Mouse (Mus musculus) thymus, postnatal 10 days (tissue): ENCODE results near the gene Nrxn1.

Experiments used
- DNase-seq, 2 experiments: peaks; one replicate each; pipeline ENCODE4 v3.0.0; 2021; ENCODE audit warnings: low spot score in 2 of 2

Gene Nrxn1

DNA sequence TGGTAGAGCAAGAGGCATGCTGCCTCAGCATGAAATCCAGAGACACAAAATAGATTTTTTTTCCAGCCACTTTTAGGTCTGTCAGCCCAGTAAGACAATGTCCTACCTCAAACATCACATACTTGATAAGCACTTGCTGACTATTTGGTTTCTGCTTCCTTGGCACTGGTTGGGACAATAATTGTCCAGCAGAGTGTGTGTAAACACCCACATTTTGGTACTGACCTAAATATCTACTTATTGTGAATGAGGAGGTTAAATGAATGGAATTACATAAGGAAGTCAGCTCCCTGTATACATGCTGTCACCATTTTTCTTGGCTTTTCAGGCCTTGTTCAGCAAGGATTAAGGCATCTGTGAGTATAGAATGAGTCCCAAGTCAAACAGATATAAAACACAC, 649.8 kb downstream of the Nrxn1 start:
- no peak for DNase-seq

DNA sequence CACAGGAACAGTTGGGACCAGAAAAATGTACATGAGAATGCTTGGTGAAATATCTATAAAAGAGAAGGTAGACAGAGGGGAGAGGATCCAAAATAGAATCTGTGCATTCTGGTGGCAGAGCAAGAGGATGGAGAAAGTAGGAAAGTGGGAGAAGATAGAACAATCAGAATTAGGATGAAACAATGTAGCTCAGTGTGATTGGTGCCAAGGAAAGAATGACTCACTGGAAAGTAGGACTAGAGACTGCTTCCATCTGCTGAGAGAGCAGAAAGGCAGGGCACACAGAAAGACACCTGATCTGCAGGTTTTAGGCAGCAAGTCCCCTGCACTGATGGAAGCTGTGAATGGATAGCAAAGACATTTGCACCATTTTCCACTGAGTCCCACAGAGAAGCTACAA, 657.0 kb downstream of the Nrxn1 start:
- no peak for DNase-seq

DNA sequence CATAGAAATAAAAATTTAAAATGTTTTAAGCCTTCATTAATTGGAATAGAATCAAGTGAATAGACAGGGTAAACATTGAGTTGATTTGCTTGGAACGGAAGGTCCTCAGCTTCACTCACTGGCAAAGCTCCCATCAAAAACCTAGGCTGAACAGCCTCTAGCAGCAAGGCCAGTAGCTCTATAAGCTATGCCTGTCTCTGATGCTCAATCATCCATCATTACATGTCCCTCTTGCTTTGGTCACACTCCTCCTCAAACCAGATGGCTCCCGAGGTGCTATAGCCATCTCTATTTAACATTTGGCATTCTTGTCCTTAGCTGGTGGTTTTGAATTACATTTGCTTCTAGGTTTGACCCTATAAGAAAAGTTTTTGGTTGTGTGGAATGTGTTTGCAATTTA, 657.5 kb downstream of the Nrxn1 start:
- DNase-seq = no peak

DNA sequence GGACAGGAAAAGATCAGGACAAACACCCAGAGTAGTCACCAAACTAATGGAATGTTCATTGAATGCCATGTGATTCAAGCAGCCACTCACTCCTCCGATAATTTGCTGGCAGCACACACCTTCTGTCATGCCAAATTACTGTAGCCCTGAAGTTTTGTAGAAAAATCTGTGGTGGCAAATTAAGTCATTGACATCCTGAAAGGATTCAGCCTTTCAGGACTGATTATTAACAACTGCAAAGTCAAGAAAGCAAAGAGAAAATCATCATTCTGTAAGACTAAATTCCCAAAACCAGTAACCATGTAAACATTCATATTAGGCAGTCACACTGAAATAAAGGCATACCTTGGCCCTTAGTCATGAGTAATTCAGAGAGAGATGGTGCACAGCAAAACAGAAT, 662.7 kb downstream of the Nrxn1 start:
- DNase-seq = no peak

DNA sequence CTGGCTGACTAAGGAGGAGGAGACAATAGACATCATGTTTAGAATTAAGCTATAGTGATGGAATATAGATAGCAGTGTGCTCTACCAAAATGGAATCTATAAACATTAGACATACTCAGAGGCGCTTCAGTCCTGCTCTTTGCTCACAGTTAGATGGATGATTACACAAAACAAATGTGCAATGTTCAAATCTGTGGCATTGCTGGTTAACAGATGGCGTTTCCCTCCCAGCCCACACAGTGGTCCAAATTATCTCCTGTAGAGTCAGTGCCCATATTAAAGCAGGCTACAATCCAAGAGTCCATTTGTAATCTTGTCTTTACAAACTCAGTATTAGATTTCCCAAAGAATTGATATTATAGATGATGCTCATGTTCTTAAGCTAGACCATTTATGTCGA, 666.9 kb downstream of the Nrxn1 start:
- no peak for DNase-seq

DNA sequence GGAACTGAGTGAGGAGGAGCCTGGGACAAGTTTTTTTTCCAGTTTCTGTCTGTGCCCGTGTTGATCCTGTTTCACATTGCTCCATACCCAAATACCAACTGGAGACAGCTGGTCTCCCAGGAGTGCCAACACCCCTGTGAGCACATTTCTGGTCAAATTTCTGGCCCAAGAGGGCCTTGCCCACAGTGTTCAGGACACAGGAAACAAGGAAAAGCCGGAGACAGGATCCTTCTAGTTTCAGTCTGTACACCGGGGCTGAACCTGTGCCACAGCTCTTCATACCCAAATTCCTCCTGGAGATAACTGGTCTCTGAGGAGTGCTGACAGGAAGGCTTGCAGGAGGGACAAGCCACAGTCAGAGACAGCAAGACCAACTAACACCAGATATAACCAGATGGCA, 670.3 kb downstream of the Nrxn1 start:
- DNase-seq = no peak

DNA sequence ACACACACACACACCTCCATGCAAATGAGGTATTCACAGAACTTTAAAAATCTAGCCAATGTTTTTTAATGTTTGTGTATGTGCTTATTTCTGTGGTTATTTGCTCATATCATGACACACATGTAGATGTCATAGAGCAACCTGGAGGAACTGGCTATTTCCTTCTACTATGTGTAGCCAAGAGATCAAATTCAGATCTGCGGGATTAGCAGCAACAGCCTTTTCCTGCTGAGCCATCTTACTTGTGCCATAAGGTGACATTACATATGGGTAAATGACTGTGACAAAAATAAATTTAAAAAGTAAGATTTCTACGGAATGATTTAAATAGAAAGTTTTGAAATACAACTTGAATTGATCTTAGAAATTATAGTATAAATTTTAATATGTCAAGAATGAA, 672.1 kb downstream of the Nrxn1 start:
- no peak for DNase-seq

DNA sequence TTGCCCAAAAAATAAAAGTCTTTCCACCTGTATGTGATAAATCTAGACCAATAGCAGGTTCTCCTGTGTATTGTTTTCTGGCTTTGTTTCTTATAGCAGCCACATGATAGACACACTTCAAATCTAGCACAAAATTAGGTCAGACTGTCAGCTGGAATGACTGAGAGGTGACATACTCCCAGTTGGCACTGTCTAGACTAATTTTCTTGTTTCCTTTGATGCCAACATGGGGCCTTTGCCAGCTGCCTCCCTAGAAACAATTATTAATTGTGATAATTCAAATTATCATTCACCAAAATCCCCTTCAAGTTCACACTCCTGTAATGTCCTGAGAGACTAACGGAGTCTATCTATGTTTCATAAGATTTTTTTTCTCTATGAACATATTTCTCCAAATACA, 673.3 kb downstream of the Nrxn1 start:
- no peak for DNase-seq

DNA sequence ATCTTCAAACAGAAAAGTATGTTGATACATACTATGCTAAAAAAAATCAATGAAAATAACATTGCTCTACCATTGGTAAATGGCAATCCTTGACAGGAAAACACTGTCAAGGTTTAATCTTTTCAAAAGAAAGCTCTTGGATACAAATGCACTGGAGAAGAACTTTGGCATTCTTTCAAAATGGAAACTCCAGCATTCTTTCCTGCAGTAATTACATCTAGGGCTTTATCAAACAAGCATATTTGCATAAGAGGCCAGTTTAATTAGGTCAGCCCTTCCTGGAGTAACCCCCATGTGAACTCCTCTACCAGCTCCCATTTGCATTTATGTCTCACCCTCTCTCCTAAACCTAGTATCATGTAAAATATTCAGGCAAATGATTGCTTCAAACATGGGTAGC, 696.5 kb downstream of the Nrxn1 start:
- DNase-seq = no peak

DNA sequence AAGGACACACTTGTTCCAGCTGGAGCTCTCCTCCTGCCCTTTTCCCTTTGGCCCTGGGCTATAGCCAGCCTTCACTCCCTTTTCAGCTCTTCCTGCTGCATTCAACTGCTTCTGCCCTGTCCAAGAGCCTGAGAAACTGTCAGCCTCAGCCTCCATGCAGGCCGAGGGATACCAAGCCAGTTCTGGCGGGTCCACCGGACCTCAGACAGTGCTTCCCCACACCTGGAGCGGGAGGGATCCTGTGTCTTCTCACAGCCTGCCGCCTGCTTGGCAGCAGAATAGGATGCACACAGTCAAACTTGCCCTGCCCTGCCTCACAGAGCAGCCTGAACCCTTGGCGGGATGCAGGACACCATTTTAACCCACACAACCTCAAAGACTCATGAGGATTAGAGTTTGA, 698.3 kb downstream of the Nrxn1 start:
- DNase-seq = no peak

DNA sequence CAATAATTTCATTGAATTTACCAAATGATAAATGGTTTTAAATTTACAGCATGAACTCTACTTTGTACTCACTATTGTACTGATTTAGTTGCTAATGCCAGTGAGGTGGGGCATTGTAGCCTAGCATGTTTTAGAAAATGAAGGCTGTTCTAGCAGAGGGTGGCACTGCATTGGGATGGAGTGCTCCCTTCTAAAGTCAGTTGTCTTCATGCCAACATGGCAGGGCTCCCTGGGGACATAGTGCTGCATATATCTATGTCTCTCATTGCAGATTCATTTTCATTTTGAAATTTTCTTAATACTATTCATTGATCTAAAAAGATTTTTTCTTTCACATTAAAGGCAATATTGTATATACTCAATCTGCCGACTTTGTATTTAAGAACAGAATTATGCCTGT, 700.1 kb downstream of the Nrxn1 start:
- DNase-seq = no peak

DNA sequence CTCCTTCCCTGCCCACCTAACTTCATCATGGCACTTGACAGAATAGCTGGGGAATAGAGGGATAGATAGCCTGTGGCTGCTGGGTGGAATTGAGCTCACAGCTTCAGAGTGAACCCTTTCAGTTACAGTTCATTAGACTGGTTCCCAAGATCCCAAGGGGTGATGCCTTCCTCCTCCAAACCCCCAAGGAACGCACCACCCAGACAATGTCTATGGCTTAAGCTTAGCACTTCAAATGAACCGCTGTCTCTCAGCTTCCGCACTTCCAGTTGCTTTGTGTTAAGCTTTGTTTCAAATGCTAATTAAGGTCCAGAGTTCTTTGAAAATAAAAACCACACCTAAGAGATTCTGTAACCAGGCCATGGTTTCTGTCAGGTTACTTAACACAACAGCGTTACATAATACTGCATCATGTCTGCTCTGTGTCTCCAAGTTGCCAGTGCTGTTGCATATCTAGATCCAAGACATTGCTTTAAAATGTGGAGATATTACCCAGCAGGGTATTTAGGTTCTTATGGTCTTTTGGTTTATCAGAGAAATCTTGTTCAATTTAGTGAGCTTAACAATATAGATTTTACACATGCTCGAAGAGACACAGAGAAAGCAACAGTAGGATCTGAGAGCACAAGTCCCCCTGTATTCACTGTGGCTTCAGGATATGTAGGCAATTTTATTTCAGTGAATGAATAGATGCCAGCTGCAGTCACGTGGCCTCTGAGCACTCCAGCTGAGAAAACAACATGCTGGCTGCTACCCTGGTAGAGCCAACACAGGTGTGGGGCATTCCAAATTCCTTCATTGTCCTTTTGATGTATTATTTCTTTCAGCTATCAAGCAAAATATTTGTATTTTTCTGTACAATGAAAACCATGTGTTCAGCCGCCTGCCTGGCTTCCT, 702.3 kb downstream of the Nrxn1 start:
- no peak for DNase-seq

DNA sequence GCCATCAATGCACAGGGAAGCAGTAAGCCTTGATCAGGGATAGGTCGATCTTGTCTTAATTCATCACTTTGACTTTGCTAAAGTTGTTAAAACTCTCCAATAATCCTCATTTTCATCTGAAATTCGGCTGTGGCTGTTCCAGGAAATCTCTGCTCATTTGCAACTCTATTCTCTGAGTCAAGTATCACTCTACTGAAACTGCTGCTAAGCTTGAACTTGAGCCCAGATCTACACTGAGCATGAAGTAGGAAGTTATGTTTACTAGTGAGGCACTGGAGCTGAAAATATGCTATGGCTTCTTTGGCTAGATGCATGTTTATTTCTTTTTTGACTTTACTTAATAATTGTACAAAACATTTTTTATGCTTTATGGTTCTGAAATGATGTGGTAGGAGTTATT, 708.0 kb downstream of the Nrxn1 start:
- no peak for DNase-seq

DNA sequence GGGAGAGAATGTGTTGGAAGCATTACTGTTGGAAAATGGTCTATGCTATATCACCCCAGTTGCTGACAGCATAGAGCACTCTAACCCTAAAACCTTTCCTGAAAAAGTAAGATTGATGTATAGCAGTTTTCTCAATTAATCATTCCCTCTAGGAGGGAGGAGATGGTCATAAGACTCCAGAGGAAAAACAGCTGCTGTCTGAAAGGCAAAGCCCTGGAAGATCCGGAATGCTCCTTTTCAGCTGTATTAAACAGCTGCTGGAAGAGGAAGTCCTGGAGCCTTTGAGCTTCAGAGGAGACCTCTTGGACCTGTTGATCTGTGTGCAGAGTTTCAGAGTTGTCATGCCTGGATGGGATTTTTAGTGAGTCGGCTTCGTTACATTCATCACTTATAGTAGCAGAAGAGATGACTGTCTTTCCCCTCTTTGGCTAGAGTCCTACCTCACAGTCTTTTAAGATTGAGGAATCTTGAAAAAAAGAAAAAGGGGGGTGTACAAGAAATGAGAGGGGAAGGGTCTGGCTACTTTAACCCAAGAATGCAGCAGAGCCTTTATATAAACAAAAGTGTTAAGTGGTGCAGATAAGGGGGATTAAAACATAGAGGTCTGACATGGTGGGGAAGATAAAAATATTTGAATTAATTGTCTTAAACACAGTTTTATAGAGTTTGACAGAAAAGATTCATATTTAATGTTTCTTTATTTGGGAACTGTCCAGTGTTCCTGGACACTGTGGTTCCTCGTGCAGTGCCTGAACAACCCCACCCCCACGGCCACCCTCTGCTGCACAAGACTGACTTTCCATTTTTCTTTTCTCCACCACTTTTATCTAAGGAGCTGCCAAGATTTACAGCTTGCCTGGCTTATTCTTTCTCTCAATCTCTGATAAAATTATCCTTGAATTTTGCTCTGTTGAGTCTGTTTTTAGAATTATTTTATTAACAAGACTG, 710.1 kb downstream of the Nrxn1 start:
- DNase-seq = no peak

DNA sequence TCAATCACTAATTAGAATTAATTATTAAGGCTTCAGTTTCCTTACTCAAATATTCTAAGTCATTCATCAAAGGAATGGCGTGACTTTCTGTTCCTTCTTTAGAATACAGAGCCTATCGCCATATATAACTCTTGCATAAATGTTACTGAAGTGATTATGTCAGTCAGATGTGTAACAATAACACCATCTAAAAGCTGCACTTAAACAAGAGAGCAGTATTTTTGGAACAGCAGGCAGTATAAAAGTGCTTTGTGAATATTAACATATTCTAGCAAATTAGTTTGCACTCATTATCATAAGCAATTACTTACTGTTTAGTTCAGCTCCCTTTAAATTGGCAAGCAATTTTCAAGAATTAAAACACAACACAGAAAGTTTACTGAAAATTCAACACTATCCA, 716.3 kb downstream of the Nrxn1 start:
- DNase-seq = no peak

DNA sequence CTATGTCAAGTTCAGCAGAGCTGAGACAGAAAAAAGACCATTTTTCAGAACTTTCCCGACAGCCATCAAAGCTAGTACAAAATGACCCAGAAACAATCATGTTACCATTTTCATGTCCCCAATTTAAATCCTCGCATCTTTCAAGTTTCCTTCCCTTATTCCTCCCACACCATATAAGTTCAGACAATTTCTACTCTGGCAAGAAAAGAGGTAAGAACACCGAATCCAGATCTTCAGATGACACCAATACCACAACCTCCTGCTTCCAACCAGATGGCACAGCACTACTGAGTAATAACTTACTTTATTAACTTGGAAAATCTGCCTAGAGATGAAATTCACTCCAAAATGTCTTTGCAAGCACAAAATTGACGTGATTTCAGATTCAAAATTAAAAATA, 730.7 kb downstream of the Nrxn1 start:
- no peak for DNase-seq

DNA sequence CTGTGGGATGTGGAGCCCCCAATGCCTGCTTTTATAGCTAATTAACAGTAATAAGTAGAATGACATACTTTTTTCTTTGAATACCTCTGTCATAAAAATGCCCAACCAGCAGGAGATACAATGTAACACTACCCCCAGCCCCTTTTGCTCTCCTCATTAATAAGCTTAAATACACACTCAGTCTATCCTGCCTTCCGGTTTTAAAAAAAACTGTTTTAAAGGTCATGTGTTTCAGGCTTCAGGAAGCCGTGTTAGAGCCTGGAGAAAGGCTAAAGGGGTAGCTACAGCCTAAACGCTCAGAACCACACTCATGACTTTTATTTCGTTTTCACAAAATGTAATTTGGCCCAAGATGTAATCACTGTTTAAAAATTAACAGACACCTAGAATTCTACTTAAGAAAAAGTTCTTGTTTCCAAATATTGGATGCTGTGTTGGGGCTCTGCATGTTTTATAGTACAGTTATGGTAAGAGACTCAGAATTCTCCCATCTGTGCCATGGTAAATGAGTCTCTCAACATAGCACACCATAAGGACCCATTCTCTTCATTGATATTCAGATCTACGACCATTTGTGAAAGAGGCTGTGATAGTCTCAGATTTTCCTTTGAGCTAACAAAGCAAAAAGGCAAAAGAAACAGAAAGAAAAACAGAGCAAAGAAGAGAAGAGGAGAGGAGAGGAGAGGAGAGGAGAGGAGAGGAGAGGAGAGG, 743.3 kb downstream of the Nrxn1 start:
- no peak for DNase-seq

DNA sequence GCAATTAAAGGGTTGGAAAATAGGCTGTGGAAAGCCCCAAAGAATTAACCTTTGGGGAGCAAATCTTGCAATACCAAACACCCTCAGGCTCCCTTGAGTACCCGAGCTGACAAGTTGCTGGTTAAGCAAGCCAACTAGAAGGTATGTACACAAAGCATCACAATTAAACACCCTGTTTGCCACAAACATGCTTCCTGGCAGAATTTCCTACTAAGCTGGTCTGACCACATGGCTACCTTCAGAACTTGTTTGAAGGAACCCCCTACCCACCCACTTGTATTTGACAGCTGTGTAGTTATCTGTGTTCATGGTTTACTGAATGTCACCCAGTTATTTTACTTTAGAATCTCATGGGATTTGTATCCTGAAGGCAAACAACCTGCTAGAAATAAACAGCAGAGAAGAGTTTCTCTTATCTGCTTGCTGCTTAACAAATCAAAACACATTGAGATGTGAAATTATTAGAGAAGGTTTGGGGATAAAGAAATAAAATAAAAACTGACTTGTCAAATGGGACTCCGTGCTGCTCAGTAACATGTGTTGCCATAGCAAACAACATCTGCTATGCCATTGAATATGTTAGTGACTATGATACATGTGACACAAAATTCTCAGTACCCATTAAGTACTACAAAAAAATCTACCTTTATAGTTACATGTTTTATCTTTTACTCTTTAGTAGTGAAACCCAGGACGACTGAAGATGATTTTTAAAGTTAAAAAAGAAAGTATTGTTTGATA, 746.0 kb downstream of the Nrxn1 start:
- DNase-seq = no peak

DNA sequence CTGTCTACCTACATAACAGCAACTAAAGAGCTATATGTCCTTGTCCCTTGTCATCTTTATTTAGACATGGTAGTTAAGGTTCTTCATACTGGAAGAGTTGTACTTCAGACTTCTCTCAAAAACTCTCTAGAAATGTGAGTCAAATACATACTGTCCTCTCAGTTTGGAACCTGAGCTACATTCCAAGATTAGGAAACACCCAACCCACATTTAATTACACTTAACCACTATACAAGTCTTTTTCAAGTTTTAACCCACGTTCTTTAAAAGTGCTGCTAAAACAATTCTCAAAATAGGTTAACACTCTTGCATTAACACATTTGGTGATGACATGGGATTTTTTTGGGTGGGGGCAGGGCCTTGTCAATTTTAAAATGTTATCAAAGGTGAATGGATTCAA, 759.4 kb downstream of the Nrxn1 start:
- DNase-seq = no peak

DNA sequence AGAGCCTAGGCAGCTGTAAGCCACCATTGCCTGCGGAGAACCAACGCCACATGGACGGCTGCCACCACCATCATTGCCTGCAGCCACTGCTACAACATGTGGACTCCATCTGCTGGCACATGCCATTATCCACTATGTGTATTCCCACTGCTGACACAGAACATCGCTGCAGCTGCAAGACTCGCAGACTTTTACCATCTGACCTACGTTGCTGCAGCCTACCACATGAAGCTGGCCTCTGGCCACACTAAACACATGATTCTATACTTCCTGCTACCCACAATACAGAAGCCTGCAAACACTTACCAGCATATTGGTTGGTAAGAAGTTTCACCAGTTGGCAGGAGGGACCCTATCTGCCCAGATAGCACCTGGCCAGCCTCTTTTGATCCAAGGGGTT, 769.2 kb downstream of the Nrxn1 start:
- no peak for DNase-seq

DNA sequence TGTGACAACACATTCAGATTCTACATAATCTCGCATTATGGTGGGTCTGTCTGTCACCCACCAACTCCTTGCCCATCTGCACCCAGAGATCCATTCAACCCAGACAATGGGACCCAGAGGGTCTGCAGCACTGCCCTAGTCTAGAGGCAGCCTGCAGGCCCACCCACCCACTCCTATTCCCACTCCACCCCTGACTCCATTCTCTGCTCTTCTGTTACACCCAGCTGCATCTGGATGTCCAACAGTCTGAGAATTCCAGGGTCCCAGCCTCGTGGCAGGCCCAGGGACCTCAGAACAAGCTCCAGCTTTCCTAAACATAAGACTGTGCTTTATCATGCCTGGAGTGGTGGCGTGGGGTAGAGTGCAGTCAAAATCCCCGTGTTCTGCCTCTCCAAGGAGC, 820.6 kb downstream of the Nrxn1 start:
- no peak for DNase-seq

DNA sequence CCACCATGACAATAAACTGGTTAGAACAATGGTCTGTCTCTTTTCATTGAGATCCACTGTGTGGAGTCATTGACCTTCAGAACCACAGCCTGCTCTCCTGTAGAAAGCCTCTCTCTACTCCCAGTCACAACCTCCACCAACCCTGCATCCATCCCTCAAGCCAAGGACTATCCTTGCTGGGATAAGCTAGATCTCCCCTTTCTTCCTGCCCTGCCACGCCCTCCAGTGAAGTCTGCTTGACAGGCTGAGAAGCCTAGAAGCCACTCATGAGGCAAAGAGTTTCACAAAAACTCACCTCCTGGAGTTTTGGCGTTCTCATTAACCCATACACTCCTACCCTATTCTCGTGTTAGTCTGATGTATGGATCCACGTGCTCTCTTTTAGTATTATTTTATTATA, 821.7 kb downstream of the Nrxn1 start:
- DNase-seq = no peak
